Comparison of ENCODE assay signal across 10 mouse cellular contexts in the genomic region with DNA sequence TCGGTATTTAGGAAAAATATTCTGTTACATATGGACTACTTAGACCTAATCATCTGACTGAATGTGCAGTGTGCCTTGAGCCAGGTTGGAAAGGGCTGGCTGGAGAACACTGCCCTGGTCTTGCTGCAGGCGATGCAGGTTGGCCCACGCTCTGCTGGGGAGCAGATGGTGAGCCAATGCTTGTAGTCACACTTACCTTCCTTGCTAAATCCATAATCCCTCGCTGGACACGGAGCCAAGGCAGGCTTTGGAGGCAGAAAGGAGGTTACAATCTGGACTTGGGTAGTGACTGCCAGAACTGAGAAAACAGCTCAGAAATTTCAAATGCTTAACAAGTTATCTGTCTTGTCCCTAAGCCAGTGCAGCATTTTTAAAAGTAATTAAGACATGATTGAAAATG.
DNase-seq lines count a peak whose midpoint lies in the region; ATAC-seq lines count a peak whose summit lies in the region.
"Had no signal": no experiment of that assay in that cellular context is flagged by ENCODE, and none has a peak within 500 bp of the region (broad histone marks: within the 10 kb centered on the region; RNA-seq: fewer than 3 reads in every experiment).

No protein-coding gene starts in this region.

- no peaks in the 10 kb centered on the region for H3K36me3 ChIP-seq in embryonic facial prominence, embryonic 14.5 days (ENCODE audit: control insufficient read depth, insufficient read depth, low read length)
- H3K36me3 ChIP-seq in embryonic facial prominence, embryonic 10.5 days (replicated peaks): no peaks in the 10 kb centered on the region

- no peaks in the 10 kb centered on the region for H3K27me3 ChIP-seq in embryonic facial prominence, embryonic 14.5 days (replicated peaks; ENCODE audit: control insufficient read depth, insufficient read depth, low read length)
- no peaks in the 10 kb centered on the region for H3K27me3 ChIP-seq in embryonic facial prominence, embryonic 10.5 days (replicated peaks; ENCODE audit: low read depth, poor library complexity, severe bottlenecking)

- no peak overlapping the region for H3K4me2 ChIP-seq in embryonic facial prominence, embryonic 14.5 days (ENCODE audit: low read depth, low read length)

- no peak overlapping the region for H3K9ac ChIP-seq in embryonic facial prominence, embryonic 14.5 days (ENCODE audit: low read depth, low read length)

- 56% methylated on average over 5 of the region's 5 CpGs for WGBS in embryonic facial prominence, embryonic 14.5 days
- 66% methylated on average over 5 of the region's 5 CpGs for WGBS in embryonic facial prominence, embryonic 10.5 days

- no peaks in the 10 kb centered on the region for H3K4me1 ChIP-seq in embryonic facial prominence, embryonic 14.5 days (ENCODE audit: control insufficient read depth, insufficient read depth, low read length)
- no peaks in the 10 kb centered on the region for H3K4me1 ChIP-seq in embryonic facial prominence, embryonic 10.5 days

- no peak overlapping the region for H3K4me3 ChIP-seq in embryonic facial prominence, embryonic 14.5 days (ENCODE audit: low read depth, low read length)
- no peak overlapping the region for H3K4me3 ChIP-seq in embryonic facial prominence, embryonic 10.5 days

- ATAC-seq in embryonic facial prominence, embryonic 14.5 days (ENCODE audit: low read depth): peak; percentile 41; the same call in 1 of the 2 replicates
- peak; percentile 92 for ATAC-seq in frontal cortex, adult (ENCODE audit: low TSS enrichment)
- no peak for ATAC-seq in erythroid progenitor cell, adult 5-6 weeks (replicated peaks; ENCODE audit: low FRiP score, poor library complexity, severe bottlenecking)

- H3K9me3 ChIP-seq in embryonic facial prominence, embryonic 14.5 days (ENCODE audit: control insufficient read depth, low read length): no peaks in the 10 kb centered on the region
- no peaks in the 10 kb centered on the region for H3K9me3 ChIP-seq in embryonic facial prominence, embryonic 10.5 days

- peak; percentile 24 for DNase-seq in embryonic facial prominence, embryonic 14.5 days (ENCODE audit: low spot score)
- DNase-seq in embryonic facial prominence, embryonic 10.5 days (ENCODE audit: low spot score): no peak
- DNase-seq in layer of hippocampus, postnatal 36 days: peak; percentile 39 to 44
- peak; percentile 88 for DNase-seq in right cerebral cortex, adult 18-20 months
- DNase-seq in MN1 (ENCODE audit: low spot score): no peak
- no peak for DNase-seq in adrenal gland, postnatal 10 days
- DNase-seq: lung, postnatal 10 days had no signal

- no peak overlapping the region for H3K27ac ChIP-seq in embryonic facial prominence, embryonic 14.5 days (replicated peaks; ENCODE audit: low read depth, low read length)
- H3K27ac ChIP-seq in embryonic facial prominence, embryonic 10.5 days (replicated peaks): no peak overlapping the region
- H3K27ac ChIP-seq: kidney, postnatal 0 days had no signal

Comparison
In these comparisons a context has a peak if more than half of its experiments do, and no peak if none do; other contexts are left out.
1. DNase-seq: peak in embryonic facial prominence, embryonic 14.5 days (single experiment), layer of hippocampus, postnatal 36 days (2 of 2) and right cerebral cortex, adult 18-20 months (single experiment); none in embryonic facial prominence, embryonic 10.5 days (single experiment), MN1 (single experiment) and adrenal gland, postnatal 10 days (single experiment).